Mouse (Mus musculus): ENCODE measurements around the gene Eddm3b.

DNA sequence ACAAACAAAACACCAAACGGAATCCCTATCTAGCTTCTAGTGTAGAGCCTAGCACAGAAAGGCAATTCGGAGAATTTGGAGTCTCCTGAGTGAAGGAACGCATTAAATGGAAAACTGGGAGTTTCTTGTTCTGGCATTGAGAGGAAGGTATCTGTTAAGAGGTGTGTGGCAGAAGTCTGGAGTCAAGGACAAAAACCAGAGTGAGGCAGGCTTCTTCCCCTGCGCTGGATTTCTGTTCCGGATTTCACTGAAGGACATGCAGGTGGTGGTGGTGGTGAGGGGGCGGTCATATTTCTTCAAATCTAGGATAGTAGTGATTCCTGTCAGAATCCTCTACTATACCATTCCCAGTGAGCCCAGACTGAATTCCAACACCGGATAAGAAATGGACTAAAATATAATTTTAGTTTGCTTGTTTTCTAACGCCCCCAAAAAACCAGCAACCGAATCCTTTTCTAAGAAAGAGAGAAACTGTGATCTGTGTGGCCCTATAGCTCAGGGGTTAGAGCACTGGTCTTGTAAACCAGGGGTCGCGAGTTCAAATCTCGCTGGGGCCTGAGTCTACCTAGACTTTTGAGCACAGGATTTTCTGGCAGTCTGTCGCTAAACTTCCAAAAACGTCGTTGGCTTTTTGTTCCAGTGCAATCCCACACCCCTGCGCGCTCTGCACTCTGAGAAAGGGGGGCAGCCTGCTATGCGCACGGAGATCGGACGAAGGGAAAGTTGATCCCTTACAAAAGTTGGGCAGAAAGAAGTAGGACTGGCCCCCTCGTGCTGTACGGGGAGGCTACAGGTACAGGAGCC, 25.9 kb upstream of the Eddm3b start:
- TF ChIP-seq RAD21 (IDR thresholded peaks at IDR 0.05; ENCODE audit: low read depth, low read length): no peak
- TF ChIP-seq MXI1 (IDR thresholded peaks at IDR 0.05; ENCODE audit: low read depth, low read length): no peak
- TF ChIP-seq CTCF (conservative IDR thresholded peaks at IDR 0.05 in 1 of 2, IDR thresholded peaks at IDR 0.05 in 1 of 2; ENCODE audit: low read depth in 2 of 2, low read length in 2 of 2): no peak
- TF ChIP-seq HCFC1 (IDR thresholded peaks at IDR 0.05; ENCODE audit: low read depth, low read length): peak; percentile 19; the same call in 1 of the 2 replicates
- no peak for TF ChIP-seq POLR2A (IDR thresholded peaks at IDR 0.05; ENCODE audit: low read depth, low read length)
- no peak for TF ChIP-seq MAZ (IDR thresholded peaks at IDR 0.05; ENCODE audit: low read depth, low read length)
